Mouse (Mus musculus): ENCODE measurements at regions not wholly inside any gene's neighbourhood (a gene's known extent, or its start where the extent isn't known, plus 50 kb on each side); places are given as distances from the start of the nearest gene placed in this dataset.

DNA sequence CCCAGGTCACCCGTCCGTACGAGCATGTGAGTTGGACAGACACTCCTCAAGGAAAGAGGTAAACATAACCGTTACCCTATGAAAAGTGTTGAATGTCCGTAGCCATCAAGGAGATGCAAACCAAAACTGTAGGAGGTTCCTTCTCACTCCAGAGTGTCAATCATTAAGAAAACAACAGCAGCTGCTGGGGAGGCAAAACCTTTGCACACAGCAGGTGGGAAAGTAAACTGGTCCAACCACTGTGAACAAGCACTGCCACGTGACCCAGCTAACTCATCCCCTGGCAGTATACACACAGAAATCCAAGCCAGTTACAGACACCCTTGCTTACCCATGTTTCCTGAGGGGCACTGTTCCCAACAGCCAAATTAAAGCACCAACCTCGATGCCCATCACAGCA lies 54.7 kb upstream of the Irx5 start:
- DNase-seq: no peak

DNA sequence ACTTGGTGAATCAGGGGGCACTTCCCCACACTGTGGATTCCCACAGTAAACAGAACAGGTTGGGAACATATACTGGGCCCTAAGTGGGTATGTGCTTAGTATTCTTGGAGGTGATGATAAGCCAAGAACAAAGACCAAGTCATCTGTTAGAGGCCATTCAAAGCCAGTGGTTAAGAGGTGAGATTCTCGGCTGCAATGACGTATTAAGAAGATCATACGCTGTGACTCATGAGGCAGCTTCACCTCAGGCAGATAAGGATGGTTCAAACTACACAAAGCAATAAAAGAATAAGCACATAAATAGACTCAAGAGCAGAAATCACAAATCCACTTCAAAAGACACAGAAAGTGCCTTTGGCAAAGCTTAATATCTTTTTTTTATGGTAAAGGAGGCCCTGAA lies 56.4 kb upstream of the Irx5 start:
- no peak for DNase-seq

DNA sequence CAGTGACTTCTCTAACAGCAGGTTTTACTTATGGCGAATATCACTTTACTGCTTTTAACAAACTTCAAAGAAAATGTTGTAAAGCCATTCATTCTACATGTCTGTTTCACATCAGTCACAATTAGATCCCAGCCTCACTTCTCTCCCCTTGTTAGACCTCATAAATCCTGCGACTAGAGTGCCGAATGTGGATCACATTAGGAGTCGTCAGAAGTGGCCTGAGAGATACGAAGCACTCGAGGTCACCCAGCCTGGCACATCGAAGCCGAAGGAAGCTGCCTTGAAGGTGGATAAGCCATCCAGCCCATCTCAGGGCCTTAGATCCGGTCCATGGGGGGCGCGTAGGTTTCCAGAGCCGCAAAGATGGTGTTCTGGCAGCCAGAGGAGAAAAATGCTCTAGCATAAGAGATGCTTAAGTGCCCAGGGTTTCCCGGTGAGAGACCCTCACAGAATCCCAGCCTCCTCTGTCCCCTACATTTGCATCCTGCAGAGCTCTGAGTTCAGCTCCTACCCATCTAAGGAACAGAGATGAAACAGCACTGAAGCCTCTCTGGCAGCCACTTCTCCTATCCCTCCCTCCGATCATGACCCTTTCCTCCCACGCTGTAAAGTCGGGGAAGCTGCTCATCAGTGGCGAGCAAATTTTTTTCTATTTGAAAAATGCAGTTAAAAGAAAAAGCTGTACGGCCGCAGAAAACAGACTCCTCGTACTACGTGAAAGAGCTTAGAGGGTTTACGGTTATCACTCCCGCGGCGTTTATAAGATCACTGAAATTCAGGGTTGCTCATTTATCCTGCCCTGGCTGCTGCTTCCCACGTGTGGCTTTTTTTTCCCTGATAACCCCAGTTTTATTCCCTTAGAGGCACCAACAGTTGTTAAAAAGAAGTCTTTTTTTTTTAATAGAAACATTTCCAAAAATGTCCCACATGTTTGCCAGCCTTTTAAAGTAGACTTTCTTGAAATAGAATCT lies 70.3 kb upstream of the Irx5 start:
- DNase-seq: no peak

DNA sequence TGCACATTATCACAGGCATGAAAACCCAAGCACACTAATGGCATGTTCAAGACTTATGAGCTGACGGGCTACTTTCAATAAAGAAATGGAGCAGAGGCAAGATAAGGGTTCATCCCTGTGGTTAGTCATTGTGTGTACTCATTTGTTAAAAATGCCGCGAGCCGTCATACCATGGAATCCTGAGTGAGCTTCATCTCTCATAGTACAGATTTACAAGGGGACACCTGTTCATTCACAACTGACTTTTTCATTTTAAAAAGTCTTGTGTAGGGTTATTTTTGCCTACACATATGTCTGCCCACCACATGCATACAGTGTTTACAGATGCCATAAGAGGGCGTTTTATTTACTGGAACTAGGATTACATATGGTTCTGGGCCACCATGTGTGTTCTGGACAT lies 81.7 kb upstream of the Irx5 start:
- DNase-seq: no peak

DNA sequence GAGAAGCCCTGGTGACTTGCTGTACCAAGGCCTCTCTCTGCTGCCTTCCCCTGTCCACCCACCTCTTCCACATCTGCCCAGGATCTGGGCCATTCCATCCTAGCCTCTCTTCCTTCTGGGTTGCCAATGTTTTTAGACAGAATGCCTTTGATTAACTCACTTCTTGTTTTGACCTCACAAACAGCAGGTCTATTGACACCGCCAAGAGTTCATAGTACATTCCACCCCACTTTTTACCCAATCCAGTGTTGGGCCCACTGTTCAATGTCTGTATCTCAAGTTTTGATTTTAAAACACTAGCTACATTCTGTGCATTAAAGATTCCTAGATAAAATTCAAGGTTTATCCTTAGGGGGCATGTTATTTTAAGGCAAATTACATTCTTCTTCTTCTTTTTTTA lies 84.7 kb upstream of the Irx5 start:
- DNase-seq: no peak

DNA sequence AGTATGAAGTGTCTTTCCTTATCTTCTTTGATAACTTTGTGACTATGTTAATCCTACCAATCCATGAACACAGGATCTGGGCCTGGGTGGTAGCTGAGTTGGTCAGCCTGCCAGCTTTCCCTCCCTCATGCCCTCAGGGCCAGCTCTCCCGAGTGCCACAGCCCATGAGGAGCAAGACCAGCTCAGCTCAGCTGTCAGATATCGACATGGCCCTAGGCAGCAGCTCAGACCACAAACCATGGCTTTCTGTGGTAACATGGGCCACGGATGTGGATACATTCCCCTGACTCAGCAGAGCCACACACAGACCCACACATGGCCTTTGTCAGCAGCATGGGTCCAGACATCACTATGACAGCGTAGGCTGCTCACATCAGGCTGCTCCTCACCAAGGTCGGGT lies 85.4 kb upstream of the Irx5 start:
- DNase-seq: no peak

DNA sequence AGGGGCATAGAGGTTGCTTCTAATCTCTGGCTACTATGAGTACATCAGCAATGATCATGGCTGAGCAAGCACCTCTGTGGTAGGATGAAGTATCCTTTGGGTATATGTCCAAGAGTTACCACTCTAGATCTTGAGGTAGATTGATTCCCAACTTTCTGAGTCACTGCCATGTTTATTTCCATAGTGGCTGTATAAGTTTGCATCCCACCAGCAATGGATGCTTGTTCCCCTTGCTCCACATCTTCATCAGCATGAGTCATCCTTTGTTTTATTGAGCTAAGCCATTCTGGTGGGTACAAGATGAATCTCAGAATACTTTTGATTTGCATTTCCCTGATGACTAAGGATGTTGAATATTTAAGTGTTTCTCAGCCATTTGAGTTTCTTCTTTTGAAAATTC lies 86.8 kb upstream of the Irx5 start:
- no peak for DNase-seq

DNA sequence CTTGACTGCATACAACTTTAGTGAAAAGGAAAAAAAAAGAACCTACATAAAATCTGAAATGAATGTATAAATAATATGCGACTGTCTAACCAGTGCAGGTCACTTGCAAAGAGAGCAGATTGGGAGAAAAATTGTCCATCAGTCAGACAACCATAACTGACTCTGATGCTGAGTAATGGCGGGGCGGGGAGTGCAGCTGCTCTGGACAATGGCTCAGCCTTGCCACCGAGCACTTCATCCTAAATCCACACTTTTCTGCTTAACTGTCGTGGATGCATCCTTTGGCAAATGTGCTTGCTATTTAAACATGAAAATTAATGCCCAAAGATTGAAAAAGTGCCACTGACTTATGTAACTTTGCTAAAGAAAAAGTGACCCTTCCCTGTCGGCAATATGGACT lies 90.0 kb upstream of the Irx5 start:
- DNase-seq: no peak

DNA sequence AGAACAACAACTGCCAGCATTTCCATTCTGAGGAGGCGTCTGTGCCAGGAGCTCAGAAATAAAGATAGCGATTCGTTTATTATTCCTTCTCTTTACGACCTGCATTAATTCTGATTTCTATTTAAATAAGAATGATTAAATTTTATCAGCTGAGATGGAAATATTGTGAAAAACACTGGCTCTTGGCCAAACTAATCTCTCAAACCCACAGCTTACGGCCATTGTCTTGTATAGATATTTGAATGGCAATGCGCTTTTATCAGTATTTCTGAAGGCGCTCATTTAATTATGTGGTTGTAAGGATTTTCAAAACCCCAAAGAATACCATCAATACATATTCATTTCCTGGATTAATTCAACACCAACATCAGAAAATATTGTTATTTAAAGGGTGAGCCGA lies 97.4 kb upstream of the Irx5 start:
- no peak for DNase-seq

DNA sequence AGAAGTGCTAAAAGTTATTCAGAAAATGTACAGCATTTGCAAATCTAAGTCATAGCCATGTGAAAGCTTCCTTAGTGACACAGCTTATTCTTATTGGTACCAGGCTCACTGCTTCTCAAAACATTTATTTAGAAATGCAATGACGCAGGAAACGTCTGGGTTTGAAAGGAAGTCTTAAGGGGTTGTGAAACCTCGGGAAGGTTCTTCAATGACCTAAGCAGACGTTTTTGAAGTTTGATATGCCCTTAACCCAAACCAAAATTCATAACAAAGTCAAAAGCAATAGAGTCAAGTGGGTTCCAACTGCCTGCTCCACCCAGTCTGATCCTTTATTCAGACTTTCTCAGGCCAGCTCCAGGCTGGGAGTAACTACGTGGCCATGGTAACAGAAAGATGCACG lies 99.2 kb upstream of the Irx5 start:
- DNase-seq: no peak

DNA sequence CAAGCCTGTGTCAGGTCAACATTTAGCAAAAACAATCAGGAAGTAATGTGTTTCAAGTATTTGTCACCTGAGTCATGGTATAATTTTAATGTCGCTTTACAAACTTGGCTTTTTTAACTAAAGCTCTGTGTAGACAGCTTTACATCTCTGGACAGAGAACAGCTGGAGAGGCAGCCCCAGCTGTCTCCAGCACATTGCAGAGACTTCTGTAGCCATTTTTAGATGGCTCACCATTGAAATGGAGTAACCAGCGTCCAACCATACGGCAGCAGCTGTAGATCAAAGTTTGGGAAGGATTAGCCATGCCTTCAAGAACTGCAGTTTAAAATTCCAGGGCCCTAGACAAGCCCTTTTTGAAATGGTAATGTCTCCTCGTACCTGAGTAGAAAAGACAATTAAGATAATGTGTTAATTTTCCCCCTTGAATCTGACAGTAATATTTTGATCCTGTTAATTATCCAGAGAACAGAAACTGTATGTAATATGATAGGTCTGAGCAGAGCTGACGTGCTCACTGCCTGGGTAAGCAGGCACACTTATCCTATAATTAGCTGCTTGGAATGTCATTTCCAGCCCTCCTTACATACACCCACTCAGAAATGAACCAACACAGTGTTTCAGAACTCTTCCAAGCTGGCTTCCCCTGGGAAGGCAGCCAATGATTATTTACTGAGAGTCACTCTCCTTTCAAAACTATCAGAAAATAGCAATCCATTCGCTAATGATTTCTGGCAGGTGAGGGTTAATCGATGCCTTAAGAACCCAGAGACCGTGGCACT lies 104.6 kb upstream of the Irx5 start:
- DNase-seq: no peak

DNA sequence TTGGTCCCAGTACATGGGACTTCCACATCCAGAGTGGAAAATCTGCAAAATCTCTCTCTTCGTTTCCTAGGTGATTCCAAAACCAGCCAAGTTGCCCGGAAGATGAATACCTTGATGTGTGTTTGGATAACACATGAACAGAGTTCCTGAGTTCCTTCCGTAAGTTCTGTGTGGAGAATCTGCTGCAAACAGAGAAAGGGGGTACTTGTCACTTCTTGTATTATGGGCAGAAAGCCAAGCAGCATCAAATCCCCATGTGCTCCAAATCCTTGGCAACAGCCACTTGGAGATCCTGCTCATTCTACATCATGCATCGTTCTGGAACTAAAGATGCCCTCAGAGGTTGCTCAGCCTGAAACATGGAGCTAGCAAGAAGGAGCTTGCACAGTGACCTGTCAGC lies 111.1 kb upstream of the Irx5 start:
- no peak for DNase-seq

DNA sequence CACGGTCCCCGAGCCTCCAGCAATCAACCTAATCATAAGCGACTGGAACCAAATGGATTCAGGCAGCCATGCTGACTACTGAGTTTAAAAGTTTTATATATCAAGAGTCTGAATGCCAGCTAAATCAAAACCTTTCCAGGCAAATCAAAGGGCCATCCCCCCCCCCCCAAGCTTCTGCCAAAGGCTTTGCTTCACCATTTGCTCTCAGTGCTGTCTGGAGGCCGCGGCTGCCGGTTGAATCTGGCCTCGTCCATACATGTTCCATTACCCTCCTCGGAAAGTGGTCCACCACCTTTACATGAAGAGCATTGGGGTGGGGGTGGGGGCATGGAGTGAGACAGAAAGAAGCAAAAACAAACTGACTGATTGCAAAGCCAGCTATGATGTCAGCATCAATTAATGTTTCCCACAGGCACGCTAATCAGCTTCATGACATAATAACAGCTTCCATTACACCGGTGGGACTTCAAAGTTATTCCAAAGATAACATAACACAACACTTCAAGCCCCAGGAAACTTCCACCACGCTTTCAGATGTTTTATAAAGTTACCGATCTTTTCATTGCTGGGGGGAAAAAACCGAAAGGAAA lies 116.6 kb upstream of the Irx5 start:
- no peak for DNase-seq

DNA sequence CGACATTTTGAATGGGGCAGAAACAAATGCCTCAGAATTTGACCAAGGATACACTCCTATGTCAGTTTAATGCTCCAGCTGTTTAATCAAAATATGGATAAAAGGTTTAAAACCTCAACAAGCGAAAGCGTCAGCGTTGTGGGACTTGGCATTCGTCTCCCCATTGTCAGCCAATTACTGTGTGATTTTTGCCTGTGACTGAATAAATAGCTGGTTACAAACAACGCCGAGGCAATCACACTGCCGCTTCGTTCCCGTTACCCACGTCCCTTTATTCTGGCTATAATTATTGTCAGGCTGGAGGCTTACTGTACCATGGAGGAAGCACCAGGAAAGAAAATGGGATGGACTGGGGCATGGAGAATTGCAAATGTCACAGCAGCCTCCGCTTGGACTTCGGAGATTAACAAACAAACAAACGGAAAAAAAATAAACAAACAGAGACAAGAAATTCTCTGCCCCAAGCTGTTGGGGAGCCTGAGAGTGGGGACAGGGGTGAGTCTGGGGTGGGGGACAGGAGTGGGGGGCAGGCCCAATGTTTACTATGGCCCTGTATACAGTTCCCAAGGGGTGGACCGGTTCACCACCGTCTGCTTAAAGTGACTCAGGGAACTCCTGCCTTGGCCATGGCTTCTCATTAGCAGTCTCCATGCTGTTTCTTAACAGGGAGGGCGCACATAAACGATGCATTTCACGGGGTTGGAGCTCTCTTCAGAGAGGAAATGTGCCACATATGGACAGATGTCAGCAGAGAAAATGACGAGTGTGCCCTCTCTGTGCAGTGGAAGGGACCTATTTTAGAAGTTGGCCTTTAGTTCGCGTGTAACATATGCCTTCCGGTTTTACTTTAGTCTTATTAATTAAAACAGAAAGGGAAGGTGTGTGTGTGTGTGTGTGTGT lies 125.8 kb upstream of the Irx5 start:
- no peak for DNase-seq

DNA sequence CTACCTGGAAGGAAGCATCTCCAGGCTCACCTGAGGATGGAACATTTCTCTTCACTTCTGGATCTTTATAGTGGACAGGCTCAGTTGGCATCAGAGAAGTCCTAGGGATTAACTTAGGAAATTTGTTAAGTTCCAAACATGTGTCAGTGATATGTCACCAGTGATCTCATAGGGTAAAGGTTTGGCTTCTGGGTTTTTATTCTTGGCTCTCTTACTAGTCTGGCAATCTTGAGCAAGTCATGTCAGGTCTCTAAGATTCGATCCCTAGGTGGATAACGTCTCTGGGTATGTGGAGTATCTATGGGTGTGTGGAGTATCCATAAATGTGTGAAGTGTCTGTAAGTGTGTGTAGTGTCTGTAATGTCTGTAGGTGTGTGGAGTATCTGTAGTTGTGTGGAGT lies 127.9 kb upstream of the Irx5 start:
- no peak for DNase-seq

DNA sequence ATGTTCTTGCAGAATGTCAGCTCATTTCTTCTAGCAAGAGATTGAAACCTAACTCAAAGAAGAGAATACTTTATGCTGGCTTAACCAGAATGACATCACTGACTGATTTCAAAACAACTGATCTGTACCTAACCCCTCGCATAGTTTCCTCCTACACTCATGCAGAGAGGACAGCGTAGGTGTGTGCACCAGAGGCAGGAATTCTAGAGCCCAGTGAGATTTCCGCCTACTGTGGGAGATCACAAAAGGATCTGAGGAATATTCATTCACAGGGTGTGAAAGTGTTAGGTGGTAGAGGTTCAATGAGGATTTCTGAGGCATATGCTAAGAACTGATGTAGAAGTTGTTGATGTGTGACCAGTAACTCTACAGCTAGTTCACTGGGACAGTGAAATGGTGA lies 132.5 kb upstream of the Irx5 start:
- DNase-seq: no peak

DNA sequence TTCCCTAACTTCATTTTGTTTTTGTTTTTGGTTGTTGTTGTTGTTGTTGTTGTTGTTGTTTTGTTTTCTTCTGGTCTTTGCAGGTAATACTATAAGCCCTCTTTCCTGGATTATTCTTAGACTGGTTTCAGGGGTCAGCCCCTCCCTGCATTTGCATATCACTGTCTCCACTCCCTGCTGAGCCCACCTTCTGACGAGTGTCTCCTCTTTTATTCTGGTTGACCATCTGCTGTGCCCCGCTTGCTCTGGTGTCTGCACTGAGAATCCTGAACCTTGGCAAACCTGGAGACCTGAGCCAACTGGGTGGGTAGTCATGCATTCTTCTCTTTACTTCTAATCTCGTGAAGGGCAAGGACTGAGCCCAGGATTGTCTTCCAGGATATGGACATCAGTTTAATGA lies 134.4 kb upstream of the Irx5 start:
- no peak for DNase-seq

DNA sequence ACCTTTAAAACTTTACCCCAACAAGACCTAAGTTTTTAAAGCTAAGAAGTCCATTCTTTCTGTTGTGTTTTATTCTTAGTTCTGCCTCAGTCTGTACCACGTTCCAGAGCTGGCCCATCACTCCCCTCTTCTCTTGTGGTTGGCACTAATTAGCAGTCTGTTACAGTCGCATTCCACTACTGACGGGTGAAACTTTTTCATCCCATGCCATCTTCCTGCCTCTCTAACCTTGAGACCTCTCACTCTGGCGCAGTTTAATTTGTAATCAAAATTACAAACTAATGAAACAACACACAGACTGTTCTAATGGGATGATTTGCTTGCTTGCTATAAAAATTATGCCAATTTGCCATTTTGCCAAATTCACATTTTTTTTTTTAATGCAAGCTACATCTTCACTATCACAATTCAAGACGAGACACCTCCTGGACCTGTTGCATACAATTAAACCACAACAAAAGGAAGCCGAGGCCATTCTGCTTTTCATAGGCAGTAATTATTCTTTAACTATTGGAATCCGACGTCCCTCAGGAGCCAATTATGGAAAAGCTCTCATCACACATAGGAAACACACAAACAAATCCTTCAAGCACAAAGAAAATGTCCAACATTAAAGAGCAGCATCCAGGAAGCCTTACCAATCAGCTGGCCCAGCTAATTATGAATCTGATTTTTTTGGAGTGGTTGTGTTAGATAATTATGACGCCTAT lies 138.1 kb upstream of the Irx5 start:
- DNase-seq: no peak

DNA sequence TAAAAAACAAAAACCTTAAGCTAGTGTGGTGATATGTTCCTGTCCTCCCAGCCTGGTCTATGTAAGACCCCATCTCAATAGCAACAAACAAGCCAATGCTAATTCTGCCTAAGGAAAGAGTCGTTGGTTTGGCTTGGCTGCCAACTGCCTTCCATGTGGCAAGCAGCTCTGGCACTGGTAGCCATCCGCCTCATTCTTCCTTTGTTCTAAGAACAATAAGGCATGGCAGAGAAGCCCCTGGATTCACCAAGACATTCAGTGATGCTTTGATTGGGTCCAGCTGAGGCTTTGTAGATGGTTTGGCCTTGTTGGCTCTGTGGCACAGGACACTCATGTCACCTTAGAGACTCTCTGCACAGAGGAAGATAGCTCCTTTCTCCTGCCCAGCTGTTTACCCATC lies 139.9 kb upstream of the Irx5 start:
- no peak for DNase-seq

DNA sequence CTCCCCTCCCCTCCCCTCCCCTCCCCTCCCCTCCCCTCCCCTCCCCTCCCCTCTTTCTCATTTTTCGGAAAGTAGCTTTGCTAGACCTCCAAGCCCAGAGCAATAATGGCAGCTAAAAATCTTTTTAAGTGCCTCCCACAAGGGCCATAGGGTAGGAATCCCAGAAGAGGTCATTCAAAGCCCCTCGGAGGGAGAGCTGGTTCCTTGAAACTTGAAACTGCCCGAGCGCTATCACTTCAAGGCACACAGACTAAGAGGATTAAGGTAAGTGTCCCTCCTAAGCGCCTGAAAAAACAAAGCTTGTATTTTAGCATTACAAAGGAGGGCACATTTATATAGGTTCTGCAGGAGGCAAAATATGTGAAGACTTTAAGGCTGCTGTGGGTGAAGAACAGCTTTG lies 141.2 kb upstream of the Irx5 start:
- DNase-seq: no peak

DNA sequence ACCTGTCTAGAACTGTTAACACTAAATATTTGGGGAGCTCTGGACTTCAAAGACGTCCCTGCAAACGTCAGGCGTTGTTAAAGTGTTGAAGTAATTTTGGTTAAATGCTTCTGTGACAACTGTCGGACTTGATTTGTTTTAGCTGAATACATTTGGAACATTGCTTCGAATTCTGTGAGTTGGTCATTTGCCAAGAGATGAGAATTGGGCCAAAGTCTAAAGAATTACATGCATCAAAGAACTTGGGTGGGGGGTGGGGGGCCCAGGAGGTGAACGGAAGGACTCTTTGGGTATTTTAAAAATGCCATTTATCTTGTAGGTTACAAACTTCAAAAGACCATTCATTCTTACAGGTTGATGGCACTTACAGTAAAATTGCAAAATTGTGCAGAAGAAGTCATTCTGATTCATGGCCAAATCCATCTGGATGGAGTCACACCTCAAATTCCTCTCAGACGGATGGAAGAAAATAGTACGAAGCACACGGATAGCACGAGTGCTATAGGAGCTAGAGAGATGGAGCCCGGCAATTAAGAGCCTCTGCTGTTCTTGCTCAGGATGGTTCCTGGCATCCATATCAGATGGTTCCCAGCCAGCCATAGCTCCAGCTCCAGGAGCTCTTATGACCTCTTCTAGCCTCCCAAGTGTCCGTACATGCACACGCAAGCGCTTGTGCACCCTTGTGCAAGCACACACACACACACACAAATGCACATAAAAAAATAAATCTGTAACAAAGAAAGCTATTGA lies 144.5 kb upstream of the Irx5 start:
- DNase-seq: no peak

Data from adrenal gland, adult 2 months (tissue).